Mouse (Mus musculus) kidney, postnatal 0 days (tissue): Measurements from ENCODE around the gene Gm49425. TPM values are rescaled to one million over a fixed set of nuclear protein-coding genes. Genes with fewer than 3 reads are reported as not detected.

ENCODE experiments used
- ATAC-seq: fragments of 200-750 bp; cut with Nextera tagmentation; replicated peaks from 2 replicates; pipeline ENCODE4 v1.8.0; 2017; ENCODE audit warnings: low read depth, moderate number of reproducible peaks, moderate TSS enrichment, moderate library complexity; ENCODE audit not compliant: low FRiP score
- DNase-seq: peaks from one replicate; pipeline ENCODE4 v3.0.0-alpha.2; 2016; ENCODE audit warnings: low spot score
- H3K27ac ChIP-seq: fragments of 300-500 bp; sonication (generic); 2 replicates; pipeline ENCODE4 v1.5.1; 2014; ENCODE audit warnings: mild to moderate bottlenecking
- H3K27me3 ChIP-seq: fragments of 300-500 bp; sonication (generic); 2 replicates; pipeline ENCODE4 v1.6.1; 2014; ENCODE audit warnings: low read length, mixed read lengths; ENCODE audit not compliant: insufficient read depth
- H3K36me3 ChIP-seq: fragments of 300-500 bp; sonication (generic); 2 replicates; pipeline ENCODE4 v1.6.1; 2014; ENCODE audit warnings: low read length, mixed read lengths; ENCODE audit not compliant: insufficient read depth
- H3K4me1 ChIP-seq: fragments of 300-500 bp; sonication (generic); replicated peaks from 2 replicates; pipeline ENCODE4 v1.6.1; 2014; ENCODE audit warnings: antibody characterized with exemption, low read length, mixed read lengths; ENCODE audit not compliant: insufficient read depth
- H3K4me2 ChIP-seq: fragments of 300-500 bp; sonication (generic); 2 replicates; pipeline ENCODE4 v1.6.1; 2014; ENCODE audit warnings: mild to moderate bottlenecking, low read length, moderate library complexity, mixed read lengths
- H3K4me3 ChIP-seq: fragments of 300-500 bp; sonication (generic); replicated peaks from 2 replicates; pipeline ENCODE4 v1.5.1; 2014; ENCODE audit warnings: low read depth, low read length
- H3K9ac ChIP-seq: fragments of 300-500 bp; sonication (generic); 2 replicates; pipeline ENCODE4 v1.6.1; 2014; ENCODE audit warnings: low read depth, low read length
- H3K9me3 ChIP-seq: fragments of 300-500 bp; sonication (generic); replicated peaks from 2 replicates; pipeline ENCODE4 v1.6.1; 2016; ENCODE audit warnings: low read length, inconsistent platforms, mixed read lengths
- CTCF ChIP-seq: IDR thresholded peaks from 2 replicates; pipeline ENCODE4 v1.5.1; 2016; ENCODE audit warnings: antibody characterized with exemption, low read depth, mild to moderate bottlenecking, moderate library complexity
- WGBS: fragments of 180-500 bp; shearing (Covaris S2); extraction: QIAGEN DNeasy Blood & Tissue Kit; methylation state at CpG from one replicate; pipeline ENCODE4 v1.1.7; 2014; 5-methylcytosine and 5-hydroxymethylcytosine counted together
- polyA plus RNA-seq: library from polyadenylated mRNA; unstranded; fragments of >200 nt; fragmentation: Nextera tagmentation; extraction: Ambion mirVana; gene quantifications from 2 replicates; pipeline ENCODE4 v1.2.1, GENCODE M21; 2015

Gene Gm49425
- polyA plus RNA-seq, 1 experiment from 2014 or later: not detected

DNA sequence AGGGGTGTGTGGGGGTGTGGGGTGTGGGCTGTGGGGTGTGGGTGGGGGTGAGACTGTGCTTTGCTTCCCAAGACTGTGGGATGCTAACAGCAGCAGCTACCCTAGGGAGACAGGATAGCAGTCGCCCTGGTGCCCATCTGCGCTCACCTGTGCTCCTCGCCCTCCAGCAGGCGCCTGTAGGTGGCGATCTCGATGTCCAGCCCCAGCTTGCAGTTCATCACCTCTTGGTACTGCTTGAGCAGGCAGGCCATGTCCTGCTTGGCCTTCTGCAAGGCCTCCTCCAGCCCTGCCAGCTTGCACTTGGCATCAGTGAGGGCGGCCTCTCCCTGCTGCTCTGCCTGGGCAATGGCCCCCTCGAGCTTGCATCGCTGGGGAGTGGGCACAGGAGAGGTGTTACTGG, 25.5 kb upstream of the Gm49425 start:
- no peak overlapping the region for H3K27ac ChIP-seq
- no peak overlapping the region for H3K9ac ChIP-seq
- H3K4me1 ChIP-seq: no peaks in the 10 kb centered on the region
- H3K4me2 ChIP-seq: no peak overlapping the region
- H3K27me3 ChIP-seq: no peaks in the 10 kb centered on the region
- no peaks in the 10 kb centered on the region for H3K9me3 ChIP-seq
- peak; percentile 5 for DNase-seq
- H3K4me3 ChIP-seq: no peak overlapping the region
- 76% methylated on average over 9 of the region's 9 CpGs for WGBS
- peak; percentile 40; the same call in 1 of the 2 replicates for TF ChIP-seq CTCF
- ATAC-seq: no peak
- H3K36me3 ChIP-seq: no peaks in the 10 kb centered on the region

DNA sequence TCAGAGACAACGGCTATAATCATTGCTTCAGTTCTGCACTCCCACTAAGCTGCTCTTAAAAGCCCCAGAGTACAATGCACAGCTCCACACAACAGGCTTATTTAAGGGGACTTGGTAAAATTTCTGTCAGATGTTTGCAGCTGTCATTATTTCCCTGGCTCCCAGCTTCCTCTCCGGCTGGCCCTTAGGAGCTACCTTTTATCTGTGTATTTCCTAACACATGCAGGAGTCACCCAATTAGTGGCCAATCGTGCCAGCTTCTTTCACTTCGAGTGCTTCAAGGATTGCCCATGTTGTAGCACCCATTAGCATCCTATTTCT, 21.5 kb upstream of the Gm49425 start:
- Histone ChIP-seq H3K9me3 (no peaks in the 10 kb centered on the region), H3K4me2 (no peak overlapping the region), H3K9ac (no peak overlapping the region), H3K4me3 (no peak overlapping the region), H3K4me1 (no peaks in the 10 kb centered on the region; the same call in 1 of the 2 replicates), H3K36me3 (no peaks in the 10 kb centered on the region), H3K27me3 (no peaks in the 10 kb centered on the region), H3K27ac (no peak overlapping the region)
- TF ChIP-seq CTCF: no peak
- ATAC-seq (no peak), DNase-seq (no peak)
- WGBS: 37% methylated on average over 4 of the region's 4 CpGs

- Histone ChIP-seq H3K27me3 (no peaks in the 10 kb centered on the region), H3K4me1 (no peaks in the 10 kb centered on the region; the same call in 1 of the 2 replicates), H3K4me2 (no peak overlapping the region), H3K27ac (no peak overlapping the region), H3K9me3 (no peaks in the 10 kb centered on the region), H3K9ac (no peak overlapping the region), H3K4me3 (no peak overlapping the region), H3K36me3 (no peaks in the 10 kb centered on the region)
- WGBS: 28% methylated on average over 7 of the region's 7 CpGs
- peak; percentile 49 for TF ChIP-seq CTCF
- DNase-seq (peak; percentile 35), ATAC-seq (no peak)
Measured at GRCm38 (mm10) chr15:101537864-101538579, 21.0 kb upstream of the Gm49425 start.

- ATAC-seq: peak; percentile 71
Measured at GRCm38 (mm10) chr15:101536054-101536850, 19.2 kb upstream of the Gm49425 start.

GRCm38 (mm10) chr15:101532720-101533119, 15.7 kb upstream of the Gm49425 start, which contains the start of gene Krt84:
Gene Krt84 (minus strand): TSS chr15:101532820.
- no peaks in the 10 kb centered on the region for H3K9me3 ChIP-seq
- H3K4me3 ChIP-seq: no peak within 1 kb of the TSS
- no peak for ATAC-seq
- no peaks in the 10 kb centered on the region for H3K27me3 ChIP-seq
- H3K36me3 ChIP-seq: no peaks in the 10 kb centered on the region
- no peak within 1 kb of the TSS for H3K27ac ChIP-seq
- no peak within 1 kb of the TSS for H3K9ac ChIP-seq
- no peak for DNase-seq
- H3K4me1 ChIP-seq: no peaks in the 10 kb centered on the region; the same call in 1 of the 2 replicates
- no peak within 1 kb of the TSS for H3K4me2 ChIP-seq
- no peak for TF ChIP-seq CTCF
- 60% methylated on average over 7 of the region's 7 CpGs for WGBS

More at GRCm38 (mm10) chr15:101536054-101536850, 19.2 kb upstream of the Gm49425 start:
- no peaks in the 10 kb centered on the region for H3K27me3 ChIP-seq
- 29% methylated on average over 9 of the region's 9 CpGs for WGBS
- H3K27ac ChIP-seq: no peak overlapping the region
- no peaks in the 10 kb centered on the region for H3K36me3 ChIP-seq
- no peak overlapping the region for H3K4me3 ChIP-seq
- H3K9me3 ChIP-seq: no peaks in the 10 kb centered on the region
- no peaks in the 10 kb centered on the region; the same call in 1 of the 2 replicates for H3K4me1 ChIP-seq
- peak; percentile 29 for DNase-seq
- H3K9ac ChIP-seq: no peak overlapping the region
- TF ChIP-seq CTCF: no peak
- H3K4me2 ChIP-seq: no peak overlapping the region

DNA sequence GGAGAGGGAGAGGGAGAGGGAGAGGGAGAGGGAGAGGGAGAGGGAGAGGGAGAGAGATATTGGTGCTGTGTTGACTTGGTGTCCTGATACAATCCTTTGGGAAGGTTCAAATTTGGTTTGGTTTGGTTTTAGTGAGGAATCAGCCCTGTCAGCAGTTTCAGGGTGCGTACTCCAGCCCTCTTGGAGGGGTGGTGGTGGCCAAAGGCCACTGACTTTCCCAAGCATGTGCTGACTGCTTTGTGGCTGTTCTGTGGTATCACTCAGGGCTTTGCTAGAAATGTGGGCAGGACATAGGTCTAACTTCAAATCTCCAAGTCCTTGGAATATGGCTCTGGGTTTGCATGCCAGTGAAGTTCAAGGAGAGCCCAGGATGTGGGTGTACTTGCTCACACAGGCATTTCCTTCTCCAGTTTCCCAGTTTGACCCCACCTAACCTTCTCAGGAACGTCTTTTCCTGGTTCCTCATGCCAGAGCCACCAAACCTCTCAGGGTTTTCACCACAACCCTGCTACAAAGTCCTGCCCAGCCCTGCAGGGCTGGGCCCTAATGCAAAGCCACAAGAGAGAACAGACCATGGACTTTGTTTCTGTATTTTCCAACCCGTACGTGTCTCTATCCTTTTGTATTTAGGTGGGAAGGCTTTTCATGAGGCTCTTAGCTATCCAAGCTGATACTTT, 5.6 kb upstream of the Gm49425 start:
- Histone ChIP-seq H3K4me2 (no peak overlapping the region), H3K9ac (no peak overlapping the region), H3K27ac (no peak overlapping the region), H3K9me3 (no peaks in the 10 kb centered on the region), H3K27me3 (no peaks in the 10 kb centered on the region; the same call in 1 of the 2 replicates), H3K4me1 (no peaks in the 10 kb centered on the region), H3K36me3 (no peaks in the 10 kb centered on the region), H3K4me3 (no peak overlapping the region)
- ATAC-seq (no peak), DNase-seq (no peak)
- WGBS: 58% methylated on average over 4 of the region's 4 CpGs
- no peak for TF ChIP-seq CTCF
